Mouse (Mus musculus): ENCODE measurements at regions not wholly inside any gene's neighbourhood (a gene's known extent, or its start where the extent isn't known, plus 50 kb on each side); places are given as distances from the start of the nearest gene placed in this dataset.
"Not testable (repeated sequence)": the region's sequence is repeated elsewhere in the genome, so short reads cannot be mapped to it uniquely, and the experiment has no call there.

- DNase-seq = peak; percentile 1
- not testable (repeated sequence) for H3K4me3 ChIP-seq (ENCODE audit: control insufficient read depth, insufficient read depth, low read length)
These were observed 373.2 kb upstream of the Gm21477 start for GRCm38 (mm10) chrY:86743391-86743790.

More at GRCm38 (mm10) chrY:86743391-86743790, 373.2 kb upstream of the Gm21477 start:
- H3K36me3 ChIP-seq (ENCODE audit: control insufficient read depth, insufficient read depth, low read length); H3K27ac ChIP-seq (ENCODE audit: control insufficient read depth, insufficient read depth, low read length); H3K27me3 ChIP-seq (ENCODE audit: control insufficient read depth, insufficient read depth, low read length); H3K4me1 ChIP-seq (replicated peaks; ENCODE audit: control insufficient read depth, insufficient read depth, low read length): not testable (repeated sequence)
- WGBS = 95% methylated on average over 27 of the region's 27 CpGs

All from thymus, adult 2 months (tissue).